1 mouse cellular context compared by ENCODE assay signal in the genomic region with DNA sequence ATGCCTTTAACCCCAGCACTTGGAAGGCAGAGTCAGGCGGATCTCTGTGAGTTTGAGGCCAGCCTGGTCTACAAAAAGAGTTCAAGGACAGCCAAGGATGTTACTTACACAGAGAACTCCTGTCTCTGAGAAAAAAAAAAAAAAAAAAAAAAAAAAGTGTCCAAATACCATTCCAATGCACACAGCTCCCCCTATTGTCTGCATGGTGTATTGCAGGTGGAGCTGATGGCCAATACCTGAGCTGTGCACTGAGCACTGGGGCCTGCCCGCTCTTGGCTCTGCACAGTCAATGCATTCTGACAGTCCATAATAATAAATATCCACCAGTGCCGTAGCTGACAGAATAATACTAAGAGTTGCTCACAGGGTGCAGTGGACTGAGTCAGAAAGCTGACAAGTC.
TF ChIP-seq lines count a peak whose summit lies in the region.

No protein-coding gene starts in this region.

TF ChIP-seq in MEL, 35 proteins besides CTCF, POLR2A, EP300 and RAD21 (continued from another document):
- TF ChIP-seq NRF1 (IDR thresholded peaks at IDR 0.05; ENCODE audit: insufficient read depth, low read depth, low read length, poor library complexity, severe bottlenecking), result no peak
- TF ChIP-seq KAT2A (conservative IDR thresholded peaks at IDR 0.05; ENCODE audit: low read depth, low read length), result no peak
- no peak for TF ChIP-seq RCOR1 (IDR thresholded peaks at IDR 0.05; ENCODE audit: low read depth, low read length)
- 0 out of 2 replicates have a peak, but pooled peaks have one; percentile 19 for TF ChIP-seq HCFC1 (IDR thresholded peaks at IDR 0.05; ENCODE audit: low read depth, low read length)
- TF ChIP-seq ZC3H11A (IDR thresholded peaks at IDR 0.05; ENCODE audit: low read depth, low read length), result peak; percentile 34; the same call in 1 of the 2 replicates
- TF ChIP-seq ZNF384 (IDR thresholded peaks at IDR 0.05; ENCODE audit: low read depth, low read length), result peak; percentile 100
- TF ChIP-seq SIN3A (IDR thresholded peaks at IDR 0.05; ENCODE audit: low read length), result no peak
- TF ChIP-seq TCF12 (IDR thresholded peaks at IDR 0.05; ENCODE audit: low read depth, low read length), result no peak
- TF ChIP-seq JUND (IDR thresholded peaks at IDR 0.05; ENCODE audit: low read depth, low read length), result no peak
- no peak for TF ChIP-seq MYB (IDR thresholded peaks at IDR 0.05; ENCODE audit: low read depth, low read length)
- no peak for TF ChIP-seq CHD2 (IDR thresholded peaks at IDR 0.05; ENCODE audit: low read length)
- no peak for TF ChIP-seq TAL1 (IDR thresholded peaks at IDR 0.05; ENCODE audit: low read length)
- peak; percentile 80; the same call in 1 of the 2 replicates for TF ChIP-seq ZKSCAN1 (IDR thresholded peaks at IDR 0.05; ENCODE audit: low read depth, low read length)
- no peak for TF ChIP-seq POLR2AphosphoS2 (IDR thresholded peaks at IDR 0.05; ENCODE audit: low read length)
- TF ChIP-seq USF2 (IDR thresholded peaks at IDR 0.05; ENCODE audit: borderline replicate concordance in 1 of 2, insufficient read depth in 1 of 2, low read depth in 1 of 2, low read length in 2 of 2), result no peak
TF ChIP-seq in MEL: peak in this region for 6.
